Mouse (Mus musculus): ENCODE data around the gene Eif3l. TPM values are rescaled to one million over a fixed set of nuclear protein-coding genes. Genes with fewer than 3 reads are reported as not detected.

The Eif3l gene
- polyA plus RNA-seq, 1 experiment: 105 TPM

GRCm38 (mm10) chr15:79079567-79079966 is 4.6 kb downstream of the Eif3l start:
- 96% methylated on average over 7 of the region's 7 CpGs for WGBS
- TF ChIP-seq POLR2A (IDR thresholded peaks at IDR 0.05; ENCODE audit: borderline replicate concordance, extremely low read depth, low read depth, low read length) (no peak), CTCF (IDR thresholded peaks at IDR 0.05; ENCODE audit: insufficient read depth, low read length) (no peak)
- no peak for DNase-seq
- Histone ChIP-seq H3K4me1 (ENCODE audit: control insufficient read depth, insufficient read depth, low read length) (peaks cover 5% of the 10 kb centered on the region), H3K4me3 (replicated peaks; ENCODE audit: extremely low read depth, low read depth, low read length) (no peak overlapping the region)

GRCm38 (mm10) chr15:79092284-79092683 is 17.3 kb downstream of the Eif3l start:
- DNase-seq: no peak
- Histone ChIP-seq H3K4me1 (ENCODE audit: control insufficient read depth, insufficient read depth, low read length) (no peaks in the 10 kb centered on the region; the same call in 1 of the 2 replicates), H3K4me3 (replicated peaks; ENCODE audit: extremely low read depth, low read depth, low read length) (no peak overlapping the region)
- WGBS: 76% methylated on average over 6 of the region's 6 CpGs
- TF ChIP-seq POLR2A (IDR thresholded peaks at IDR 0.05; ENCODE audit: borderline replicate concordance, extremely low read depth, low read depth, low read length) (no peak), CTCF (IDR thresholded peaks at IDR 0.05; ENCODE audit: insufficient read depth, low read length) (no peak)

GRCm38 (mm10) chr15:79093083-79093839 is 18.3 kb downstream of the Eif3l start:
- peaks cover 9% of the 10 kb centered on the region for H3K4me1 ChIP-seq (ENCODE audit: control insufficient read depth, insufficient read depth, low read length)
- no peak for DNase-seq
- WGBS: 43% methylated on average over 7 of the region's 7 CpGs
- no peak overlapping the region for H3K4me3 ChIP-seq (replicated peaks; ENCODE audit: extremely low read depth, low read depth, low read length)
- TF ChIP-seq POLR2A (IDR thresholded peaks at IDR 0.05; ENCODE audit: borderline replicate concordance, extremely low read depth, low read depth, low read length) (no peak), CTCF (IDR thresholded peaks at IDR 0.05; ENCODE audit: insufficient read depth, low read length) (peak; percentile 87)

- 77% methylated on average over 5 of the region's 5 CpGs for WGBS
- no peak for DNase-seq
- peaks cover 18% of the 10 kb centered on the region for H3K4me1 ChIP-seq (ENCODE audit: control insufficient read depth, insufficient read depth, low read length)
- no peak for TF ChIP-seq POLR2A (IDR thresholded peaks at IDR 0.05; ENCODE audit: borderline replicate concordance, extremely low read depth, low read depth, low read length)
- no peak for TF ChIP-seq CTCF (IDR thresholded peaks at IDR 0.05; ENCODE audit: insufficient read depth, low read length)
- H3K4me3 ChIP-seq (replicated peaks; ENCODE audit: extremely low read depth, low read depth, low read length): no peak overlapping the region
Measured at GRCm38 (mm10) chr15:79095483-79095882, 20.5 kb downstream of the Eif3l start.

- 56% methylated on average over 3 of the region's 3 CpGs for WGBS
- H3K4me1 ChIP-seq (ENCODE audit: control insufficient read depth, insufficient read depth, low read length): peaks cover 18% of the 10 kb centered on the region
- no peak overlapping the region for H3K4me3 ChIP-seq (replicated peaks; ENCODE audit: extremely low read depth, low read depth, low read length)
- no peak for DNase-seq
- TF ChIP-seq CTCF (IDR thresholded peaks at IDR 0.05; ENCODE audit: insufficient read depth, low read length) (no peak), POLR2A (IDR thresholded peaks at IDR 0.05; ENCODE audit: borderline replicate concordance, extremely low read depth, low read depth, low read length) (no peak)
Measured at GRCm38 (mm10) chr15:79096556-79096955, 21.6 kb downstream of the Eif3l start.

- WGBS: 29% methylated on average over 2 of the region's 2 CpGs
- DNase-seq: no peak
- H3K4me1 ChIP-seq (ENCODE audit: control insufficient read depth, insufficient read depth, low read length): peaks cover 18% of the 10 kb centered on the region
- TF ChIP-seq CTCF (IDR thresholded peaks at IDR 0.05; ENCODE audit: insufficient read depth, low read length) (no peak), POLR2A (IDR thresholded peaks at IDR 0.05; ENCODE audit: borderline replicate concordance, extremely low read depth, low read depth, low read length) (no peak)
- H3K4me3 ChIP-seq (replicated peaks; ENCODE audit: extremely low read depth, low read depth, low read length): no peak overlapping the region
Measured at GRCm38 (mm10) chr15:79097135-79097534, 22.2 kb downstream of the Eif3l start.

- no peak for DNase-seq
- 23% methylated on average over 6 of the region's 6 CpGs for WGBS
Measured at GRCm38 (mm10) chr15:79097611-79098025, 22.6 kb downstream of the Eif3l start.

GRCm38 (mm10) chr15:79098220-79098619 is 23.2 kb downstream of the Eif3l start:
- DNase-seq: no peak
- TF ChIP-seq CTCF (IDR thresholded peaks at IDR 0.05; ENCODE audit: insufficient read depth, low read length): no peak
- TF ChIP-seq POLR2A (IDR thresholded peaks at IDR 0.05; ENCODE audit: borderline replicate concordance, extremely low read depth, low read depth, low read length): no peak
- H3K4me1 ChIP-seq (ENCODE audit: control insufficient read depth, insufficient read depth, low read length): peaks cover 18% of the 10 kb centered on the region
- WGBS: 42% methylated on average over 5 of the region's 5 CpGs
- H3K4me3 ChIP-seq (replicated peaks; ENCODE audit: extremely low read depth, low read depth, low read length): no peak overlapping the region

More at GRCm38 (mm10) chr15:79097611-79098025, 22.6 kb downstream of the Eif3l start:
- TF ChIP-seq CTCF (IDR thresholded peaks at IDR 0.05; ENCODE audit: insufficient read depth, low read length): no peak
- no peak for TF ChIP-seq POLR2A (IDR thresholded peaks at IDR 0.05; ENCODE audit: borderline replicate concordance, extremely low read depth, low read depth, low read length)
- Histone ChIP-seq H3K4me1 (ENCODE audit: control insufficient read depth, insufficient read depth, low read length) (peaks cover 18% of the 10 kb centered on the region), H3K4me3 (replicated peaks; ENCODE audit: extremely low read depth, low read depth, low read length) (no peak overlapping the region)

- WGBS: 31% methylated on average over 7 of the region's 7 CpGs
- Histone ChIP-seq H3K4me1 (ENCODE audit: control insufficient read depth, insufficient read depth, low read length) (peaks cover 18% of the 10 kb centered on the region), H3K4me3 (replicated peaks; ENCODE audit: extremely low read depth, low read depth, low read length) (no peak overlapping the region)
- DNase-seq: no peak
- no peak for TF ChIP-seq CTCF (IDR thresholded peaks at IDR 0.05; ENCODE audit: insufficient read depth, low read length)
- peak; percentile 10; the same call in 1 of the 2 replicates for TF ChIP-seq POLR2A (IDR thresholded peaks at IDR 0.05; ENCODE audit: borderline replicate concordance, extremely low read depth, low read depth, low read length)
Measured at GRCm38 (mm10) chr15:79098868-79099267, 23.9 kb downstream of the Eif3l start.

- no peak for DNase-seq
- TF ChIP-seq CTCF (IDR thresholded peaks at IDR 0.05; ENCODE audit: insufficient read depth, low read length) (no peak), POLR2A (IDR thresholded peaks at IDR 0.05; ENCODE audit: borderline replicate concordance, extremely low read depth, low read depth, low read length) (no peak)
- Histone ChIP-seq H3K4me3 (replicated peaks; ENCODE audit: extremely low read depth, low read depth, low read length) (no peak overlapping the region), H3K4me1 (ENCODE audit: control insufficient read depth, insufficient read depth, low read length) (peaks cover 18% of the 10 kb centered on the region)
- 41% methylated on average over 4 of the region's 4 CpGs for WGBS
Measured at GRCm38 (mm10) chr15:79099456-79099855, 24.5 kb downstream of the Eif3l start.

Data from lung, adult 2 months (tissue).